Mouse (Mus musculus) left cerebral cortex, postnatal 14 days (tissue): Measurements from ENCODE around the gene Nono. TPM values are rescaled to one million over a fixed set of nuclear protein-coding genes. Genes with fewer than 3 reads are reported as not detected.

Experiments used
- DNase-seq, 2 experiments: peaks; one replicate each; pipeline ENCODE4 v3.0.0; 2021 to 2022; ENCODE audit warnings: low spot score in 2 of 2, mixed read lengths in 1 of 2
- intact Hi-C: fragments of 180-260 bp; cut with DNase I; formaldehyde crosslinking; loops from one replicate; pipeline ENCODE4 v1.15.1; 2025
- long read RNA-seq, 2 experiments: library from polyadenylated mRNA; stranded (forward); transcript quantifications; one replicate each; pipeline ENCODE4 v2.0.0; 2021
- total RNA-seq, 2 experiments: library from RNA; stranded (reverse); gene quantifications; 2 replicates each; pipeline ENCODE4 v1.2.3; 2021

Nono gene
- total RNA-seq: 100 to 1,000 TPM; 130 to 140 TPM
- long read RNA-seq, experiment 1, transcript Nono-201 (12 exons, 2,562 nt): major isoform, 102 of 132 reads
- long read RNA-seq, experiment 1, partial matches to known transcripts: 17 of 132 reads
- long read RNA-seq, experiment 1, other reads (novel, unspliced or antisense): 10 of 132 reads
- long read RNA-seq, experiment 2, transcript Nono-201 (12 exons, 2,562 nt): major isoform, 88 of 112 reads
- long read RNA-seq, experiment 2, partial matches to known transcripts: 5 of 112 reads
- long read RNA-seq, experiment 2, other reads (novel, unspliced or antisense): 19 of 112 reads

GRCm38 (mm10) chrX:101429142-101429949 is at the start of gene Nono:
TSS of gene Nono (plus strand) at chrX:101429318.
- intact Hi-C loops: no loop called here
- peak; percentile 85 to 95 for DNase-seq

GRCm38 (mm10) chrX:101379744-101380143 is 49.4 kb upstream of the Nono start:
- intact Hi-C loops: no loop called here
- no peak for DNase-seq

- no peak for DNase-seq
- intact Hi-C loops: no loop called here
Measured at GRCm38 (mm10) chrX:101383455-101383854, 45.7 kb upstream of the Nono start.

DNA sequence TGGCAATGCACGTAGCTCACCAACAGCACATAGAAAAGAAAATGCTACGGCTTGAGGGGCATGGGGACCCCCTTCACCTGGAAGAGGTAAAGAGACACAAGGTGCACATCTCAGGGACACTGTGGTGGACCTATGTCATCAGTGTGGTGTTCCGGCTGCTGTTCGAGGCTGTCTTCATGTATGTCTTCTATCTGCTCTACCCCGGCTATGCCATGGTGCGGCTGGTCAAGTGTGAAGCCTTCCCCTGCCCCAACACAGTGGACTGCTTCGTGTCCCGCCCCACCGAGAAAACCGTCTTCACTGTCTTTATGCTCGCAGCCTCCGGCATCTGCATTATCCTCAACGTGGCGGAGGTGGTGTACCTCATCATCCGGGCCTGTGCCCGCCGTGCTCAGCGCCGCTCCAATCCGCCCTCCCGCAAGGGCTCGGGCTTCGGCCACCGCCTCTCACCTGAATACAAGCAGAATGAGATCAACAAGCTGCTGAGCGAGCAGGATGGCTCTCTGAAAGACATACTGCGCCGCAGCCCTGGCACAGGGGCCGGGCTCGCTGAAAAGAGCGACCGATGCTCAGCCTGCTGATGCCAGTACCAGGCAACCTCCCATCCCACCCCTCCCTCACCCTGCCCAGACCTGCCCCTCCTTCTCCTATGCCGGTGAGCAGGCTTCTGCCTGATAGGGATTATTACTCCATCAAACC is 44.5 kb upstream of the Nono start:
- no peak for DNase-seq
- intact Hi-C loops: no loop called here

DNA sequence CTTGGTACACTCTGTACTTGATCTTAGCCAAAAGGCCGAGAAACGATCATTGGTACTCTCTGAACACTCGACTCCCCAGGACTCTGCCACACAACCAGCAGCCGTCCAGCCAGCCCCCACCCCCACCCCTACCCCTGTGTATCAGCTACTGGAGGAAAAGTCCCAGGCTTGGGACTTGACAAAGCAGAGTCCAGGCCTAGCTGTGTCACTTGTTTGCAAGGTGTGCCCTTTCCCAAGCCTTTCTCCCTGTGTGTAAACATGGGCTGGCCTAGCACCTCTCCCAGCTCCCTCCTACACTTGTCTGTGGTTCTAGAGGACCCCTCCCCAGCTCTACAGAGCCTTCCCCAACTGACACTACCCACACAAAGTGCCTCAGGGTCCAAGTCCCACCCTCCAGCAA is 42.9 kb upstream of the Nono start:
- intact Hi-C loops: no loop called here
- no peak for DNase-seq

GRCm38 (mm10) chrX:101388866-101389537 is 40.1 kb upstream of the Nono start:
- peak; percentile 27 to 60 for DNase-seq

DNA sequence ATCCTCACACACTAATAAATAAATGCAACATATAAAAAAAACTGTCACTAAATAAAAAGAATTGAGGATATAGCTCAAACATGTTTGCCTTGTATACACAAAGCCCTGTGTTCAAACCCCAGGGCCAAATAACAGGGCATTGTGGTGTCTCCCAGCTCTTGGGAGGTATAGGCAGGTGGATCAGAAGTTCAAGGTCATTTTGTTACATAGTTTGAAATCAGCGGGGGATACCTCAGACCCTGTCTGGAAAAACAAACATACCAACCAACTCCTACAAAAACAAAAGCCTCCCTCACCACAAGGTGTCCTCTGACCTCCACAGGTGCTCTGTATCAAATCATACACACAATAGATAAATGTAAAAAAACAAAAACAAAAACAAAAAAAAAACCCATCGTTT is 34.8 kb upstream of the Nono start:
- DNase-seq: no peak
- intact Hi-C loops: no loop called here

More at GRCm38 (mm10) chrX:101388866-101389537, 40.1 kb upstream of the Nono start:
- intact Hi-C loops: no loop called here

DNA sequence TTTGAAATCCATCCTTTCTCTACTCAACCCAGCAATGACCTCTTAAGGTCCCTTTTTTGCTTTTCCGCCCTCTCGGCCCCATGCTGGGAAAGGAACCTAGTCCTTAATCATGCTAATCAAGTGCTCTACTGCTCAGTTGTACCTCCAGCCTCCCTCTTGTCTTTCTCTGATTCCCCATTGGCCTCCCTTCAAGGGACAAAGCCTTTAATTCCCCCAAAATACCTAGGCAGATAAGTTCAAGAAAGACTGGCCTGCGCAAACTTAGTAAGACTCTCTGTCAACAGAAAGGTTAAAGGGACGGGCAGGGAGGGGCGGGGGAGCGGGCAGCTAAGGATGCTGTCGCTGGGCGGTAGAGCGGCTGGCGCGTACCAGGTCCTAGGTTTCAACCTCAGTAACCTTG is 32.7 kb upstream of the Nono start:
- DNase-seq: no peak
- intact Hi-C loops: no loop called here

DNA sequence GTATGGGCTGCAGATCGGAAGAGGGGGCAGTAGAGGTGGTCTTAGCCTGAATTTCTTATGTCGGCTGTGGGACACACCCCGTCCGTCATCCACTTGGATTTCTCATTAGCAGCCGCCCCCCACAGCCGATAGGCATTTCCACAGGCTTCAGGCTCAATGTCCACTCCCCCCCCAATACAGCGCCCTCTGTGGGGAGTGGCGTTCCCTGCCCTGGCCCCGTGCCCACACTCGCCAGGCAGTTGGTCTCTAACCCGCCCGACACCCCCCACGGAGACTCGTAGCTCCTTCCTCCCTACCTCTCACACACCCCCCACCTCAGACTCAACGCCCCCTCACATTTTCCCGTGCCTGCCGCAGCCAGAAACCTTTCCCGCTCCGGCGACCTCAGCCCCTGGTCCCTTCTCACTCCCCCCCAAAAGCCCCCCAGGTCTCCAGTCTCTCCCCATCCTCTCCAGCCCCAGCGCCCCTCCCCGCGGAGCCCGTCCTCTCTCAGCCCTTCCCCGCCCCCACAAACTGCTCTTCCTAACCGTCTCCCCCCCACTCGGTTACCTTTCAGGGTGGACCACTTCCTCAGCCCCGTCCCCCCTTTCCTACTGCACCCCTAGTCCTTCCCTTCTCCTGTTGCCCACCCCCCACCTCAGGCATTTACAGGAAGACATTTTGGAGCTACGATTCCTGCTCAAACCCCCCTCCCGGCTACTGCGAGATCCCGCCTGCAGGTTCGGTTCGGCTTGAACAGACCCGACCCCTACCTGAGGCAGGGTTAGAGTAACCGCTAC is 10.0 kb upstream of the Nono start:
- intact Hi-C loops: loop anchor here (10.0 kb wide), 2 partner anchors 56 to 284 kb away; no protein-coding TSS in a partner anchor
- peak; percentile 39 to 63 for DNase-seq

DNA sequence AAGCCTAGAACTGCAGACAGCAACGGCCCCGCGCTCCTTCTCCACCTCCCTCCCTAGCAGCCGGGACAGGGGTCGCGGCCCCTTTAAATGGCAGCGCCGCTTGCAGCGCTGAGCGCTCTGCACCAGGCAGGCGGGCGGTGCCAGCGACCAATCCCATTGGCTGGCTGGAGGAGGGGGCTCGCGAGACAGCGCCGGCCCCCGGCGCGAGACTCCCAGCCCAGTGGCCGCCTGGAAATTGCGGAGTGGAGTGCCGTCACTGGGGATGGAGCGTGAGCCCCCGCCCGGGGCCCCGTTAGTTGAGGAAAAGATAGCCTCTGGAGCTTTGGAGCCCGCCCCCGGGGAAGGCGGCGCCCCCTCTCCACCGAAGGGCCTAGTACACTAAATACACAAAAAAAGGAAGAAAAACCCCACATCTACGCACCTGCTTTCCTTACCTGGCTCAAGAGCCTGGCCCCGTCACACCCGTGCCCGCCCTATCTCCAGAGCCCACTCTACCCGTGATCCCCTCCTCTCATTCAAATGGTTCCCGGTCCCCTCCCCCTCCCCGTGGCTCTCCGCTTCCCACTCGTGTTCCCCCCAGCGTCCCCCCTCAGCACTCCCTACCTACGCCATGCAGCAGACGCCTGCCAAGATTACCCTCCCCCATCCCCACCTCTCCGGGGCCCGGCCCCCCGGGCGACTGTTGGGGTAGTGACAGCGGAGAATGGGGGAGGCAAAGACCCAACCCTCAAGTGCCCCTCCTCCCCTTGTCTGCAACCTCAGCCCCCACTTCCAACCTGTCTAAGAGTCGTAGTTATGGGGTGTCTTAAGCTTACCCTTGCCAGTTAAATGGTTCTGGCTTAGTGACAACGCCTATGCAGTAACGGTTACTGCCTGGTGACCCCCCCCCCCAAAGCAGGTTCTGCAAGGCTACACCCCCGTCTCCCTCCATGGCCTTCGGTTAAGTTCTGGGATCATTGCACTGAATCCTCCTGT is 9.1 kb upstream of the Nono start:
- intact Hi-C loops: loop anchor here (10.0 kb wide), 2 partner anchors 55 to 285 kb away; no protein-coding TSS in a partner anchor
- DNase-seq: peak; percentile 87 to 88

DNA sequence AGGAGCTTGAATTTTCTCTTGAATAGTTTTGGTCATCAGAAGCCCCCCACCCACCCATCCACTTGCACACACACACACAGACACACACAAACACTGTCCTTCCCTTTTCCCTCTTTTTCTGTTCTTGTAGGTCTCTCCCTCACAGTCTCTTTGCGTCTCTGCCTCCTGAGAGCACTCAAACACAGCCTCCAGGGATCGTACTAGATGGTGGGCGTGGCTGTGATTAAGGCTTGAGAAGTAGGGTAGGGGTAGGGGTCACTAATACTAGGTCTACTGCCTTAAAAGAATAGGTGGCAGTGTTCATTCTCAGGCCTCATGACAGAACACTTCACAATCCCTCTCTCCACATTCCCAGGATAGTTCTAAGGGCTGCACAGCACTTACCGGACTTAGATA is 8.4 kb upstream of the Nono start, which contains the start of gene Zmym3:
TSS of gene Zmym3 (minus strand) at position 150 of the 396 bp plus-strand sequence.
- intact Hi-C loops: no loop called here
- no peak for DNase-seq

DNA sequence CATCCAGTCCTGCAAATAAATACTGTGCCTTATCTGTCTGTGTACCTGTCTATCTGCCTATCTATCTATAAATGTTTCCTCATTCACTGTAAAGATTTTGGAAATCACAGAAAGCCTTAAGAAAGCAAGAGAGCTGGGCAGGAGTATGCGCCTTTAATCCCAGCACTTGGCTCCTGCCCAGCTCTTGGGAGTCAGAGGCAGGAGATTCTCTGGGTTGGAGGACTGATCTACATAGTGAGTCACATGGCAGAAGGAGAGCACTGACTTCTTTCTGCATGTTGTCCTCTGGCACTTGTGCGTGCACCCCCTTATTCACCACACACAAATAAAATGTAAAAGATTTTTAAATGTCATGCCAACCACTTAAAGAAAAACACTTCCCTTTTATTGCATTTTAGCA is 5.7 kb upstream of the Nono start:
- peak in 1 of 2 experiments; percentile 14 for DNase-seq
- intact Hi-C loops: no loop called here

- DNase-seq: no peak
- intact Hi-C loops: no loop called here
Measured at GRCm38 (mm10) chrX:101427774-101428173, 1.3 kb upstream of the Nono start.

DNA sequence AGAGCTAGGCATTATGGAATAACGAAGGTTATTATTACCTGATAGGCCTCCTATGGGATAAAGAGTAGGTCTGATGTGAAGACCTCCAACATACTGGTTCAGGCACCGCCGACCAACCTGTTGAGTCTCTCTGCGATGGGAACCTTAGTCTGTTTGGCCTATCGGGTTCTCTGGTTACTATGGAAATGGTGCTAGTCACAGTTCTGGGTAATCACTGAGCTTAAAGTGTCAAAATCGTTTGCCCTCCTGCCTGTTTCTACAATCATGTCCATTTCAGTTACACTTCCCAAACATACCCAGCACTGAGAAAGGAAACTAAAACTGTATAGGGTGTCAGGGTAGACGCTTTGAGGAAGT is 355 bp upstream of the Nono start:
- no peak for DNase-seq
- intact Hi-C loops: no loop called here

DNA sequence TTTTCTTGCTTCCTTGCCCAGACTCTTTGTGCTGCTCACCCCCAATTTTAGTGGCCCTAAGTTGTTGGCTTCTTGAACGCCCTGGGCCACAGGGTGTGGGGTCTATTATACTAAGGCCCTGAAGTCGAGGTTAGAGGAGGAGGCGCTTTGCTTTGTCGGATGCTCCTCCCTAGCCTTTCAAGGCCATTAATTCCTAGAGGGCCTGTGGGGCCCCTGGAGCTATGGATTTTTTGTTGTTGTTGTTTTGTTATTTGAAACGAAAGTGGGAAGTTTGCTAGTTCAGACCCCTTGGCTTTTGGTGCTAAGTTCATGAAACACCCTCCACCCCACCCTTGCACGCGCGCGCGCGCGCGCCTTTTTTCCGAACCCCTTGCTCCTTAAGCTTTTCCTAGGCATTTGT is 858 bp downstream of the Nono start:
- no peak for DNase-seq
- intact Hi-C loops: no loop called here

DNA sequence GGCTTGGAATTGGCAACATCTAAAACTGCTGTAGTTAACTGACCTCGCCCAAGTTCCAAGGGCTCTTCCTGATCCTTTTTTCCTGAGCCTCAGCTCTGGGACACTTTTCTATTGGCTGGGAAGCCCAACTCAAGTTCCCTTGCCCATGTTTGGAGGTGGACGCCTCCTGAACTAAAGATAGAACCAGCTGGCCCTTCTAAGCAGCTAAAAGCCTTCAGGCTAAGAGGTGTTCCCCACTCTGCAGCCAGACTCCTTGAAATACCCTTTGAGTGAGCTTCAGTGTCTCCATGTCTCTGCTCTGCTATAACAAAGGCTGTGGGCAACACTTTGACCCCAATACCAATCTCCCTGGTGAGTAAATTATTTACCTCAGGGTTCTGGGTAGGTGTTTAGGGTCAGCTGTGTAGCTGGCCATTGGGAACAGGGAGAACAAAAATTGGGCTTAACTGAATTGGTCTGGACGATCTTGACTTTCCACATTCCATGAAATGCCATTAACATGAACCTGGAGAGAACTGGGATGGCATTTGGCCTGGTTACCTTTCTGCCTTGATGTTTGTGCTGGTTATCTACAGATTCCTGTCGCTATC is 19.9 kb downstream of the Nono start, which contains the start of gene Itgb1bp2:
TSS of gene Itgb1bp2 (plus strand) at position 203 of the 590 bp plus-strand sequence.
- no peak for DNase-seq
- intact Hi-C loops: no loop called here

- intact Hi-C loops: loop anchor here (10.0 kb wide), 1 partner anchor 144 kb away; no protein-coding TSS in a partner anchor
- no peak for DNase-seq
Measured at GRCm38 (mm10) chrX:101451147-101451546, 22.0 kb downstream of the Nono start.
